Mouse (Mus musculus) myocyte (in vitro differentiated cells): ENCODE results near the gene Nr1h4.

Experiments used
- CEBPB ChIP-seq: IDR thresholded peaks from 2 replicates; pipeline ENCODE4 v1.6.1; 2011; ENCODE audit warnings: mild to moderate bottlenecking, moderate library complexity; ENCODE audit not compliant: poor library complexity, insufficient read depth, severe bottlenecking
- MAX ChIP-seq: IDR thresholded peaks from one replicate; pipeline ENCODE4 v1.6.1; 2011; ENCODE audit warnings: low read depth, mild to moderate bottlenecking, control low read depth
- MYOD1 ChIP-seq, 3 experiments: IDR thresholded peaks; one replicate each; pipeline ENCODE4 v1.6.1; 2011; ENCODE audit warnings: control low read depth in 2 of 3, low read depth in 2 of 3, mild to moderate bottlenecking in 2 of 3, moderate library complexity in 1 of 3; ENCODE audit not compliant: insufficient read length in 2 of 3, control insufficient read depth in 1 of 3
- MYOG ChIP-seq, 3 experiments: IDR thresholded peaks; one replicate each; pipeline ENCODE4 v1.6.1; 2011; ENCODE audit warnings: control low read depth in 2 of 3, low read depth in 2 of 3, mild to moderate bottlenecking in 2 of 3; ENCODE audit not compliant: insufficient read length in 2 of 3, control insufficient read depth in 1 of 3, insufficient read depth in 1 of 3
- POLR2A ChIP-seq: IDR thresholded peaks from one replicate; pipeline ENCODE4 v1.6.1; 2011; ENCODE audit warnings: low read depth, mild to moderate bottlenecking, control low read depth, moderate library complexity; ENCODE audit not compliant: insufficient read length
- POLR2AphosphoS2 ChIP-seq: IDR thresholded peaks from one replicate; pipeline ENCODE4 v1.6.1; 2011; ENCODE audit warnings: low read depth, control low read depth; ENCODE audit not compliant: insufficient read length
- USF1 ChIP-seq: IDR thresholded peaks from one replicate; pipeline ENCODE4 v1.6.1; 2011; ENCODE audit warnings: low read depth, mild to moderate bottlenecking, control low read depth, moderate library complexity

DNA sequence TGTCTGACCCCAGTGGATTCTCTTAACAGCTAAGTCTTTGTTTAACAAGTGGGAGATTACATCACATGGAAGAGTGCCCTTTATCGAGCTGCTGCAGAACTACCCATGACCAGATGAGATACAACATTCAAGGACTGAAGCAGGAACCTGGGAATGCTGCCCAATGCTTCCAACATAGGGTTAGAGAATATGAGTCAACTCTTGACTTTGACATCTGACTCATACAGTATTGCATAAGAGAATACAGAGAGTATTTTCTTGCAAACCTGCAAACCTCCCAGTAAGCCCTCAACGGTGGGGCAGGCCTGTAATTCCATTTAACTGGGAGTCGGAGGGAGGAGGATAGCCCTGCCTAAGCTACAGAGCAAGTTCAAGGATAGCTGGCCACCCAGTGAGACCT is 74.6 kb downstream of the Nr1h4 start:
- peak; percentile 52; the same call in 1 of the 2 replicates for TF ChIP-seq CEBPB
- no peak for TF ChIP-seq MYOG (IDR thresholded peaks at IDR 0.05; ENCODE audit: control insufficient read depth in 1 of 3, insufficient read depth in 1 of 3, insufficient read length in 2 of 3, low read depth in 2 of 3)
- no peak for TF ChIP-seq POLR2A
- TF ChIP-seq POLR2AphosphoS2: no peak
- no peak for TF ChIP-seq MAX
- no peak for TF ChIP-seq USF1
- no peak for TF ChIP-seq MYOD1 (IDR thresholded peaks at IDR 0.05; ENCODE audit: control insufficient read depth in 1 of 3, insufficient read length in 2 of 3, low read depth in 2 of 3)
